Comparison of ENCODE assay signal across 23 mouse cellular contexts in the genomic region with DNA sequence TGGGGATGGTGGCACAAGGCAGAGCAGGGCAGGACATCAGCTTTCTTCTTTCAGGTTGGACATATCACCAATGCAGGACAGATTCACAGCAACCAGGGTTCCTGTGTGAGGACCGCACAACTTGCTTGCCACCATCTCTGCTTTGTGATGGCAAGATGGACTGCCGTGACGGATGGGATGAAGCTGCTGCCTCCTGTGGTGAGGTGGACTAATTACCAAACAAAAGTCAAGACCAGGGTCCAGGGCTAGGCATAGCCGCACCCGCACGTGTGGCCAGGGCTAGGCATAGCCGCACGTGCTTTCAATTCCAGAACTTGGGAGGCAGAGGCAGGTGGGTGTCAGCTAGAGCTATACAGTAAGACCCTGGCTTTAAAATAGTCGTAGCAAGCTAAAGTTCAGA. TPM values are rescaled to one million over a fixed set of nuclear protein-coding genes. Genes with fewer than 3 reads are reported as not detected.
"Had no signal": no experiment of that assay in that cellular context is flagged by ENCODE, and none has a peak within 500 bp of the region (broad histone marks: within the 10 kb centered on the region; RNA-seq: fewer than 3 reads in every experiment).

No protein-coding gene starts in this region.

- ATAC-seq: liver, postnatal 0 days had no signal

- H3K27me3 ChIP-seq: limb, embryonic 12.5 days; liver, embryonic 13.5 days; midbrain, embryonic 12.5 days; neural tube, embryonic 12.5 days had no signal

- H3K9ac ChIP-seq: limb, embryonic 12.5 days; liver, embryonic 13.5 days; liver, postnatal 0 days; midbrain, embryonic 12.5 days; neural tube, embryonic 12.5 days had no signal

- H3K4me3 ChIP-seq: limb, embryonic 12.5 days; liver, embryonic 13.5 days; midbrain, embryonic 12.5 days; neural tube, embryonic 12.5 days had no signal

- H3K9me3 ChIP-seq: limb, embryonic 12.5 days; liver, embryonic 13.5 days; midbrain, embryonic 12.5 days; neural tube, embryonic 12.5 days had no signal

- DNase-seq: kidney, adult 11 months; kidney, adult 9 months; kidney, postnatal 36 days; layer of hippocampus, adult 9-11 months; layer of hippocampus, postnatal 36 days; liver; liver, embryonic 13.5 days; liver, postnatal 0 days; lung, postnatal 10 days; right cerebral cortex, adult 18-20 months; right cerebral cortex, postnatal 25 days had no signal

- H3K27ac ChIP-seq: kidney, postnatal 0 days; limb, embryonic 12.5 days; liver, embryonic 13.5 days; macrophage; midbrain, embryonic 12.5 days; neural tube, embryonic 12.5 days had no signal

- H3K4me1 ChIP-seq: limb, embryonic 12.5 days; neural tube, embryonic 12.5 days had no signal

RNA-seq across cellular contexts. Expression of a gene that starts 25.6 kb away (rescaled TPM):
- total RNA-seq: layer of hippocampus, adult 18-20 months; layer of hippocampus, postnatal 36 days; left cerebral cortex, adult 8-10 months; left cerebral cortex, postnatal 36 days; neutrophil, adult 5-6 weeks had no signal
- polyA plus RNA-seq: intestine, embryonic 14.5 days; kidney, postnatal 0 days; limb, embryonic 12.5 days; liver, embryonic 13.5 days; liver, postnatal 0 days; macrophage; midbrain, embryonic 12.5 days; neural tube, embryonic 12.5 days; small intestine, adult 2 months; stomach, embryonic 16.5 days had no signal

RNA-seq across cellular contexts. Expression of a gene that starts 48.8 kb away (rescaled TPM):
- total RNA-seq: neutrophil, adult 5-6 weeks had no signal
- polyA plus RNA-seq: intestine, embryonic 14.5 days; liver, embryonic 13.5 days; liver, postnatal 0 days; macrophage; small intestine, adult 2 months had no signal
